Mouse (Mus musculus) Muller cell, postnatal 12 days (primary cell): ENCODE data around the gene Mchr1.
"Not testable (repeated sequence)": the region's sequence is repeated elsewhere in the genome, so short reads cannot be mapped to it uniquely, and the experiment has no call there.

Source experiments
- DNase-seq: peaks from one replicate; pipeline ENCODE4 v3.0.0-alpha.2; 2015; ENCODE audit errors: inconsistent ontology term

Mchr1 gene

GRCm38 (mm10) chr15:81235086-81235920 lies at the start of gene Mchr1:
Mchr1 (plus strand) TSS chr15:81235499.
- DNase-seq: peak; percentile 71

GRCm38 (mm10) chr15:81189061-81189460 lies 46.2 kb upstream of the Mchr1 start:
- DNase-seq: no peak

- peak; percentile 46 for DNase-seq
Measured at GRCm38 (mm10) chr15:81190011-81190629, 45.2 kb upstream of the Mchr1 start.

GRCm38 (mm10) chr15:81190630-81191178 lies 44.6 kb upstream of the Mchr1 start, which contains the start of gene Mrtfa:
Mrtfa (minus strand) TSS chr15:81190757.
- peak; percentile 100 for DNase-seq

- no peak for DNase-seq
Measured at GRCm38 (mm10) chr15:81191303-81191702, 44.0 kb upstream of the Mchr1 start.

- DNase-seq: no peak
Measured at GRCm38 (mm10) chr15:81192316-81192715, 43.0 kb upstream of the Mchr1 start.

GRCm38 (mm10) chr15:81192858-81193257 lies 42.4 kb upstream of the Mchr1 start:
- no peak for DNase-seq

GRCm38 (mm10) chr15:81194791-81195190 lies 40.5 kb upstream of the Mchr1 start:
- no peak for DNase-seq

GRCm38 (mm10) chr15:81195447-81195846 lies 39.9 kb upstream of the Mchr1 start:
- peak; percentile 51 for DNase-seq

GRCm38 (mm10) chr15:81197197-81197596 lies 38.1 kb upstream of the Mchr1 start:
- no peak for DNase-seq

GRCm38 (mm10) chr15:81198447-81198846 lies 36.9 kb upstream of the Mchr1 start:
- DNase-seq: no peak

GRCm38 (mm10) chr15:81199372-81199959 lies 35.8 kb upstream of the Mchr1 start:
- peak; percentile 71 for DNase-seq

- no peak for DNase-seq
Measured at GRCm38 (mm10) chr15:81202462-81202861, 32.8 kb upstream of the Mchr1 start.

GRCm38 (mm10) chr15:81210496-81210895 lies 24.8 kb upstream of the Mchr1 start:
- no peak for DNase-seq

GRCm38 (mm10) chr15:81212976-81213375 lies 22.3 kb upstream of the Mchr1 start:
- DNase-seq: no peak

- DNase-seq: no peak
Measured at GRCm38 (mm10) chr15:81216906-81217653, 18.2 kb upstream of the Mchr1 start.

- no peak for DNase-seq
Measured at GRCm38 (mm10) chr15:81219054-81219453, 16.2 kb upstream of the Mchr1 start.

- not testable (repeated sequence) for DNase-seq
Measured at GRCm38 (mm10) chr15:81220051-81220450, 15.2 kb upstream of the Mchr1 start.

- no peak for DNase-seq
Measured at GRCm38 (mm10) chr15:81221446-81221845, 13.9 kb upstream of the Mchr1 start.

- DNase-seq: no peak
Measured at GRCm38 (mm10) chr15:81225016-81225415, 10.3 kb upstream of the Mchr1 start.

GRCm38 (mm10) chr15:81225732-81226131 lies 9.6 kb upstream of the Mchr1 start:
- no peak for DNase-seq

- peak; percentile 82 for DNase-seq
Measured at GRCm38 (mm10) chr15:81226796-81227195, 8.5 kb upstream of the Mchr1 start.
